Mouse (Mus musculus) ES-E14 (cell line): ENCODE results near the gene Magi1. TPM values are rescaled to one million over a fixed set of nuclear protein-coding genes. Genes with fewer than 3 reads are reported as not detected.

Experiments used
- DNase-seq: peaks from one replicate; pipeline ENCODE4 v3.0.0-alpha.2; 2013; ENCODE audit warnings: low read depth, low spot score
- H3K27ac ChIP-seq: 2 replicates; pipeline ENCODE4 v1.5.1; 2012; ENCODE audit warnings: low read depth, mild to moderate bottlenecking, low read length, moderate library complexity, mixed read lengths; ENCODE audit not compliant: poor library complexity, insufficient read depth, severe bottlenecking
- H3K36me3 ChIP-seq: 2 replicates; pipeline ENCODE4 v1.6.1; 2012; ENCODE audit warnings: mild to moderate bottlenecking, low read length, moderate library complexity, mixed read lengths; ENCODE audit not compliant: control insufficient read depth, poor library complexity, insufficient read depth, severe bottlenecking
- H3K4me1 ChIP-seq, 2 experiments: fragments of 150-350 bp in 1 of 2; sonication (generic) in 1 of 2; 2 replicates each; pipeline ENCODE4 v1.6.1; 2012; ENCODE audit warnings: low read length in 2 of 2, mild to moderate bottlenecking in 1 of 2, mixed read lengths in 1 of 2; ENCODE audit not compliant: control insufficient read depth in 2 of 2, insufficient read depth in 2 of 2, poor library complexity in 1 of 2
- H3K4me3 ChIP-seq, 2 experiments: fragments of 150-350 bp in 1 of 2; sonication (generic) in 1 of 2; 2 replicates each; pipeline ENCODE4 v1.5.1; 2012; ENCODE audit warnings: low read length in 2 of 2, low read depth in 1 of 2, mild to moderate bottlenecking in 1 of 2, mixed read lengths in 1 of 2; ENCODE audit not compliant: insufficient read depth in 1 of 2, poor library complexity in 1 of 2, severe bottlenecking in 1 of 2
- H3K9ac ChIP-seq: 2 replicates; pipeline ENCODE4 v1.6.1; 2012; ENCODE audit warnings: low read depth, mild to moderate bottlenecking, low read length, mixed read lengths; ENCODE audit not compliant: poor library complexity, insufficient read depth, severe bottlenecking
- H3K9me3 ChIP-seq: fragments of 150-350 bp; sonication (generic); 2 replicates; pipeline ENCODE4 v1.6.1; 2012; ENCODE audit warnings: low read depth, mild to moderate bottlenecking, low read length; ENCODE audit not compliant: control insufficient read depth, insufficient read depth
- CHD2 ChIP-seq: IDR thresholded peaks from 2 replicates; pipeline ENCODE4 v1.6.1; 2014; ENCODE audit warnings: mild to moderate bottlenecking, low read depth, low read length, inconsistent platforms
- HCFC1 ChIP-seq: IDR thresholded peaks from 2 replicates; pipeline ENCODE4 v1.6.1; 2012; ENCODE audit warnings: low read length, inconsistent platforms, borderline replicate concordance; ENCODE audit not compliant: insufficient read depth
- MAFK ChIP-seq: IDR thresholded peaks from 2 replicates; pipeline ENCODE4 v1.6.1; 2014; ENCODE audit warnings: mild to moderate bottlenecking, low read depth, low read length, inconsistent platforms; ENCODE audit not compliant: insufficient read depth
- ZC3H11A ChIP-seq: IDR thresholded peaks from 2 replicates; pipeline ENCODE4 v1.6.1; 2012; ENCODE audit warnings: low read depth, mild to moderate bottlenecking, inconsistent platforms, low read length, borderline replicate concordance
- ZNF384 ChIP-seq: IDR thresholded peaks from 2 replicates; pipeline ENCODE4 v1.6.1; 2012; ENCODE audit warnings: low read depth, low read length, inconsistent platforms
- in situ Hi-C, 2 experiments: fragments of 600-800 bp; cut with MboI; formaldehyde crosslinking; loops; one replicate each; pipeline ENCODE4 v1.15.1; 2025; ENCODE audit warnings: low sequenced_read_pairs in 2 of 2, inconsistent platforms in 1 of 2; ENCODE audit not compliant: unreplicated experiment in 2 of 2
- total RNA-seq: library from RNA; depleted of rRNA; stranded (reverse); fragments of 300-350 nt; gene quantifications from 2 replicates; pipeline ENCODE4 v1.2.3, GENCODE M21; 2012

The Magi1 gene
- total RNA-seq, 1 experiment: 14.6 TPM

- Histone ChIP-seq H3K36me3 (no peaks in the 10 kb centered on the region), H3K27ac (no peak overlapping the region; the same call in 1 of the 2 replicates), H3K4me3 (no peak overlapping the region), H3K4me1 (peaks cover 0 to 7% of the 10 kb centered on the region in 2 experiments; a peak in 1 of 4 replicates), H3K9me3 (no peaks in the 10 kb centered on the region), H3K9ac (no peak overlapping the region)
- in situ Hi-C loops: no loop called here
- no peak for DNase-seq
- TF ChIP-seq HCFC1 (no peak), ZC3H11A (no peak), CHD2 (no peak), ZNF384 (no peak), MAFK (no peak)
Measured at GRCm38 (mm10) chr6:93728791-93729190, 554.9 kb downstream of the Magi1 start.

GRCm38 (mm10) chr6:93727630-93728178 lies 556.0 kb downstream of the Magi1 start:
- DNase-seq: no peak
- Histone ChIP-seq H3K9ac (no peak overlapping the region), H3K4me1 (peaks cover 0 to 7% of the 10 kb centered on the region in 2 experiments; a peak in 1 of 4 replicates), H3K27ac (no peak overlapping the region), H3K4me3 (no peak overlapping the region), H3K36me3 (no peaks in the 10 kb centered on the region), H3K9me3 (no peaks in the 10 kb centered on the region)
- in situ Hi-C loops: no loop called here
- TF ChIP-seq ZC3H11A (no peak), ZNF384 (no peak), HCFC1 (no peak), CHD2 (no peak), MAFK (no peak)

GRCm38 (mm10) chr6:93726829-93727455 lies 556.8 kb downstream of the Magi1 start:
- no peak overlapping the region for H3K27ac ChIP-seq

GRCm38 (mm10) chr6:93726121-93726520 lies 557.6 kb downstream of the Magi1 start:
- no peak overlapping the region for H3K27ac ChIP-seq
- H3K4me1 ChIP-seq: peaks cover 0 to 7% of the 10 kb centered on the region in 2 experiments; a peak in 1 of 4 replicates
- no peak overlapping the region for H3K4me3 ChIP-seq
- H3K9ac ChIP-seq: no peak overlapping the region
- DNase-seq: no peak
- no peaks in the 10 kb centered on the region for H3K36me3 ChIP-seq
- H3K9me3 ChIP-seq: no peaks in the 10 kb centered on the region
- in situ Hi-C loops: no loop called here
- TF ChIP-seq MAFK (no peak), ZNF384 (no peak), CHD2 (no peak), HCFC1 (no peak), ZC3H11A (no peak)

More at GRCm38 (mm10) chr6:93726829-93727455, 556.8 kb downstream of the Magi1 start:
- Histone ChIP-seq H3K9me3 (no peaks in the 10 kb centered on the region), H3K9ac (no peak overlapping the region), H3K36me3 (no peaks in the 10 kb centered on the region), H3K4me3 (no peak overlapping the region), H3K4me1 (peaks cover 0 to 7% of the 10 kb centered on the region in 2 experiments; a peak in 1 of 4 replicates)
- no peak for TF ChIP-seq MAFK
- TF ChIP-seq ZNF384: no peak
- TF ChIP-seq ZC3H11A: no peak
- TF ChIP-seq HCFC1: no peak
- no peak for TF ChIP-seq CHD2
- in situ Hi-C loops: no loop called here
- DNase-seq: no peak
